Mouse (Mus musculus) hindbrain, postnatal 0 days (tissue): ENCODE data around the gene Lsm14b. TPM values are rescaled to one million over a fixed set of nuclear protein-coding genes. Genes with fewer than 3 reads are reported as not detected.

Experiments used
- ATAC-seq: fragments of 200-750 bp; cut with Nextera tagmentation; 2 replicates; pipeline ENCODE4 v1.8.0; 2017; ENCODE audit warnings: mild to moderate bottlenecking, moderate TSS enrichment, moderate library complexity
- DNase-seq: peaks from one replicate; pipeline ENCODE4 v3.0.0-alpha.2; 2015; ENCODE audit warnings: low spot score
- H3K27ac ChIP-seq: fragments of 300-500 bp; sonication (generic); 2 replicates; pipeline ENCODE4 v1.5.1; 2014; ENCODE audit warnings: mild to moderate bottlenecking
- H3K27me3 ChIP-seq: fragments of 300-500 bp; sonication (generic); 2 replicates; pipeline ENCODE4 v1.6.1; 2014; ENCODE audit warnings: low read length, mixed read lengths; ENCODE audit not compliant: insufficient read depth
- H3K36me3 ChIP-seq: fragments of 300-500 bp; sonication (generic); 2 replicates; pipeline ENCODE4 v1.6.1; 2014; ENCODE audit warnings: low read length, mixed read lengths; ENCODE audit not compliant: insufficient read depth
- H3K4me1 ChIP-seq: fragments of 300-500 bp; sonication (generic); 2 replicates; pipeline ENCODE4 v1.6.1; 2014; ENCODE audit warnings: antibody characterized with exemption, low read length, mixed read lengths; ENCODE audit not compliant: insufficient read depth
- H3K4me2 ChIP-seq: fragments of 300-500 bp; sonication (generic); 2 replicates; pipeline ENCODE4 v1.6.1; 2014; ENCODE audit warnings: low read depth, mild to moderate bottlenecking, low read length, moderate library complexity, mixed read lengths
- H3K4me3 ChIP-seq: fragments of 300-500 bp; sonication (generic); 2 replicates; pipeline ENCODE4 v1.5.1; 2014; ENCODE audit warnings: low read length
- H3K9ac ChIP-seq: fragments of 300-500 bp; sonication (generic); replicated peaks from 2 replicates; pipeline ENCODE4 v1.6.1; 2014; ENCODE audit warnings: mild to moderate bottlenecking, low read length, moderate library complexity, mixed read lengths
- H3K9me3 ChIP-seq: fragments of 300-500 bp; sonication (generic); 2 replicates; pipeline ENCODE4 v1.6.1; 2016; ENCODE audit warnings: low read length, mixed read lengths
- CTCF ChIP-seq: IDR thresholded peaks from 2 replicates; pipeline ENCODE4 v1.5.1; 2016; ENCODE audit warnings: antibody characterized with exemption, control low read depth, low read depth
- WGBS: fragments of 180-500 bp; shearing (Covaris S2); extraction: QIAGEN DNeasy Blood & Tissue Kit; methylation state at CpG from one replicate; pipeline ENCODE4 v1.1.7; 2014; 5-methylcytosine and 5-hydroxymethylcytosine counted together
- polyA plus RNA-seq: library from polyadenylated mRNA; unstranded; fragments of >200 nt; fragmentation: Nextera tagmentation; extraction: Ambion mirVana; gene quantifications from 2 replicates; pipeline ENCODE4 v1.2.1, GENCODE M21; 2015
- total RNA-seq: library from RNA; depleted of rRNA; stranded (reverse); fragments of >200 nt; gene quantifications from 2 replicates; pipeline ENCODE4 v1.2.3, GENCODE M21; 2014

Gene Lsm14b
- total and polyA plus RNA-seq, 2 experiments from 2014 or later: 21.3 to 88.2 TPM

GRCm38 (mm10) chr2:180013686-180014085, 11.1 kb upstream of the Lsm14b start:
- Histone ChIP-seq H3K4me1 (no peaks in the 10 kb centered on the region), H3K9me3 (no peaks in the 10 kb centered on the region), H3K9ac (no peak overlapping the region), H3K27ac (no peak overlapping the region), H3K36me3 (no peaks in the 10 kb centered on the region), H3K27me3 (no peaks in the 10 kb centered on the region), H3K4me3 (no peak overlapping the region), H3K4me2 (no peak overlapping the region)
- WGBS: 92% methylated on average over 7 of the region's 7 CpGs
- no peak for TF ChIP-seq CTCF
- ATAC-seq: no peak
- DNase-seq: no peak

GRCm38 (mm10) chr2:180017632-180018031, 7.2 kb upstream of the Lsm14b start:
- H3K27ac ChIP-seq: no peak overlapping the region
- WGBS: 60% methylated on average over 4 of the region's 4 CpGs
- no peak for ATAC-seq
- H3K4me3 ChIP-seq: no peak overlapping the region
- no peaks in the 10 kb centered on the region; the same call in 1 of the 2 replicates for H3K4me1 ChIP-seq
- H3K4me2 ChIP-seq: no peak overlapping the region
- no peaks in the 10 kb centered on the region for H3K36me3 ChIP-seq
- no peak for DNase-seq
- H3K9ac ChIP-seq: no peak overlapping the region
- H3K27me3 ChIP-seq: no peaks in the 10 kb centered on the region
- H3K9me3 ChIP-seq: no peaks in the 10 kb centered on the region
- TF ChIP-seq CTCF: no peak

GRCm38 (mm10) chr2:180018573-180018972, 6.2 kb upstream of the Lsm14b start:
- H3K27me3 ChIP-seq: no peaks in the 10 kb centered on the region
- no peaks in the 10 kb centered on the region; the same call in 1 of the 2 replicates for H3K4me1 ChIP-seq
- H3K9ac ChIP-seq: no peak overlapping the region
- no peak for ATAC-seq
- no peak overlapping the region for H3K27ac ChIP-seq
- no peaks in the 10 kb centered on the region for H3K36me3 ChIP-seq
- WGBS: 82% methylated on average over 9 of the region's 9 CpGs
- no peaks in the 10 kb centered on the region for H3K9me3 ChIP-seq
- TF ChIP-seq CTCF: no peak
- no peak overlapping the region for H3K4me2 ChIP-seq
- H3K4me3 ChIP-seq: no peak overlapping the region
- DNase-seq: no peak

GRCm38 (mm10) chr2:180020091-180020661, 4.6 kb upstream of the Lsm14b start:
- no peak overlapping the region for H3K4me2 ChIP-seq
- 65% methylated on average over 7 of the region's 7 CpGs for WGBS
- no peak overlapping the region for H3K4me3 ChIP-seq
- H3K36me3 ChIP-seq: no peaks in the 10 kb centered on the region
- H3K27ac ChIP-seq: no peak overlapping the region
- no peaks in the 10 kb centered on the region; the same call in 1 of the 2 replicates for H3K4me1 ChIP-seq
- TF ChIP-seq CTCF: no peak
- no peaks in the 10 kb centered on the region for H3K9me3 ChIP-seq
- H3K9ac ChIP-seq: no peak overlapping the region
- no peak for DNase-seq
- no peaks in the 10 kb centered on the region for H3K27me3 ChIP-seq
- no peak for ATAC-seq

- DNase-seq (no peak), ATAC-seq (no peak)
- Histone ChIP-seq H3K4me2 (no peak overlapping the region), H3K36me3 (no peaks in the 10 kb centered on the region), H3K4me1 (no peaks in the 10 kb centered on the region; the same call in 1 of the 2 replicates), H3K9me3 (no peaks in the 10 kb centered on the region), H3K9ac (no peak overlapping the region), H3K4me3 (no peak overlapping the region), H3K27me3 (no peaks in the 10 kb centered on the region), H3K27ac (no peak overlapping the region)
- 80% methylated on average over 8 of the region's 8 CpGs for WGBS
- no peak for TF ChIP-seq CTCF
Observed at GRCm38 (mm10) chr2:180020919-180021318, 3.9 kb upstream of the Lsm14b start.

GRCm38 (mm10) chr2:180022751-180023150, 2.0 kb upstream of the Lsm14b start:
- no peak for ATAC-seq
- 54% methylated on average over 6 of the region's 6 CpGs for WGBS

GRCm38 (mm10) chr2:180025135-180025860, 511 bp downstream of the Lsm14b start:
- H3K9me3 ChIP-seq: no peaks in the 10 kb centered on the region
- peaks cover 17% of the 10 kb centered on the region for H3K4me1 ChIP-seq
- peak; percentile 59 for DNase-seq
- TF ChIP-seq CTCF: no peak
- peak overlapping the region; percentile 87 for H3K9ac ChIP-seq
- peak overlapping the region; percentile 95 for H3K27ac ChIP-seq
- peaks cover 20% of the 10 kb centered on the region for H3K36me3 ChIP-seq
- peak overlapping the region; percentile 92 for H3K4me2 ChIP-seq
- H3K27me3 ChIP-seq: no peaks in the 10 kb centered on the region
- 3% methylated on average over 77 of the region's 84 CpGs for WGBS
- ATAC-seq: no peak; the same call in none of the 2 replicates
- peak overlapping the region; percentile 97 for H3K4me3 ChIP-seq

More at GRCm38 (mm10) chr2:180022751-180023150, 2.0 kb upstream of the Lsm14b start:
- DNase-seq: no peak
- Histone ChIP-seq H3K4me3 (no peak overlapping the region), H3K27ac (no peak overlapping the region), H3K36me3 (peaks cover 2% of the 10 kb centered on the region; the same call in 1 of the 2 replicates), H3K27me3 (no peaks in the 10 kb centered on the region), H3K4me1 (peaks cover 17% of the 10 kb centered on the region), H3K9ac (no peak overlapping the region), H3K4me2 (no peak overlapping the region), H3K9me3 (no peaks in the 10 kb centered on the region)
- TF ChIP-seq CTCF: no peak
